ENCODE assay signal across 8 mouse cellular contexts in the genomic region with DNA sequence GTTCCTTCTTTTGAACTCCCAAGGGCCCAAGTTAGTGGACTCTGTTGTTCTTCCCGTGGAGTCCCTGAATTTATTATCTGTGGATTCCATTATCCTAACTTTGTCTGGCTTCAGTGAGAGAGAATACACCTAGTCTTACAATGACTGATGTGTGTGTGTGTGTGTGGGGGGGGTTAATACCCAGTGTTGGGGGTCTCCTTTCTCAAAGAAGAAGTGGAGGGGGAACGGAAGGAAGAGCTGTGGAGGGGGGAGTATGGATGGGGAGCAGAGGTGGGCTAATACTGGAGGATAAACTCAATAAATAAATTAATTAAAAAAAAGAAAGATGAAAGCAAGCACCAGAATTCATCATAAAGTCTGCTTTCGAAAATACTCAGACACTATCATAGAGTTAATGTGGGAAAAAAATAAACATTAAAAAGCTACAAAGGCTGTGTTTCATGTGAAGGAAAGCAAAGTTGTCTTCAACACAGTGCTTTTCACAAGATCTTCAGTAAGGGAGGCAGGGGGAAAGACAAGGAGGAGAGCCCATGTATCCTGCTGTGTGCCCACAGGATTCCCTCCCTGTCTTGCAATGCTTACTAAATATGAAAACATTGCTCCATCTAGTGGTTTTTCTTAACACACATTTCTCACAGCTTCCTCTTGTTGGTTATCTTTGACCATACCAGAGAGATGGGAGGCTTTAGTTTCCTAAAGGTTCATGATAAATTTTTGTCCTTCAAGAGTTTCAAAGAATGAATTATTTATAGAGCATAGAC.
A peak's percentile ranks its signal among the peaks of the same experiment; 100 is the strongest.
DNase-seq lines count a peak whose midpoint lies in the region; ATAC-seq and TF ChIP-seq lines count a peak whose summit lies in the region.

No protein-coding gene starts in this region.

- no peaks in the 10 kb centered on the region for H3K9me3 ChIP-seq in forebrain, embryonic 16.5 days (ENCODE audit: control insufficient read depth, low read length)
- no peaks in the 10 kb centered on the region for H3K9me3 ChIP-seq in heart, embryonic 12.5 days (replicated peaks)

- H3K27me3 ChIP-seq in forebrain, embryonic 16.5 days (replicated peaks; ENCODE audit: control insufficient read depth, insufficient read depth, low read length), result no peaks in the 10 kb centered on the region
- no peaks in the 10 kb centered on the region for H3K27me3 ChIP-seq in heart, embryonic 12.5 days (replicated peaks)

- ATAC-seq in forebrain, embryonic 16.5 days, result peak; percentile 84
- ATAC-seq in heart, embryonic 12.5 days (ENCODE audit: insufficient number of reproducible peaks, low FRiP score), result no peak

- DNase-seq in left cerebral cortex, adult 11 months (ENCODE audit: low spot score), result peak; percentile 22
- no peak for DNase-seq in left cerebral cortex, adult 9 months (ENCODE audit: low spot score in 2 of 2)
- peak; percentile 88 for DNase-seq in brain, embryonic 14.5 days (ENCODE audit: low read depth)
- peak; percentile 16 for DNase-seq in naive thymus-derived CD4-positive, alpha-beta T cell, adult 2 months (ENCODE audit: low read depth)
- no peak for DNase-seq in testis, postnatal 14 days (ENCODE audit: low spot score)
- no peak for DNase-seq in adrenal gland, adult 8-10 months

- TF ChIP-seq CTCF in brain, embryonic 14.5 days (IDR thresholded peaks at IDR 0.05; ENCODE audit: borderline replicate concordance, extremely low read depth, insufficient read depth, insufficient read length), result peak; percentile 47; the same call in 1 of the 2 replicates

- H3K27ac ChIP-seq in forebrain, embryonic 16.5 days (ENCODE audit: low read length), result no peak overlapping the region
- no peak overlapping the region for H3K27ac ChIP-seq in heart, embryonic 12.5 days (ENCODE audit: poor library complexity, severe bottlenecking)

- no peak overlapping the region for H3K9ac ChIP-seq in forebrain, embryonic 16.5 days (replicated peaks; ENCODE audit: low read depth, low read length)
- no peak overlapping the region for H3K9ac ChIP-seq in heart, embryonic 12.5 days

- no peak overlapping the region for H3K4me2 ChIP-seq in forebrain, embryonic 16.5 days (ENCODE audit: low read length)
- H3K4me2 ChIP-seq in heart, embryonic 12.5 days, result no peak overlapping the region

- H3K4me1 ChIP-seq in forebrain, embryonic 16.5 days (replicated peaks; ENCODE audit: control insufficient read depth, insufficient read depth, low read length), result no peaks in the 10 kb centered on the region
- no peaks in the 10 kb centered on the region for H3K4me1 ChIP-seq in heart, embryonic 12.5 days (replicated peaks)

- 49% methylated on average over 3 of the region's 3 CpGs for WGBS in forebrain, embryonic 16.5 days
- WGBS in heart, embryonic 12.5 days, result 66% methylated on average over 3 of the region's 3 CpGs

- no peak for TF ChIP-seq POLR2A in brain, embryonic 14.5 days (IDR thresholded peaks at IDR 0.05; ENCODE audit: borderline replicate concordance, extremely low read depth, insufficient read depth, insufficient read length, poor library complexity, severe bottlenecking)

- H3K4me3 ChIP-seq in forebrain, embryonic 16.5 days (replicated peaks; ENCODE audit: low read length), result no peak overlapping the region
- no peak overlapping the region for H3K4me3 ChIP-seq in heart, embryonic 12.5 days

- H3K36me3 ChIP-seq in forebrain, embryonic 16.5 days (ENCODE audit: control insufficient read depth, insufficient read depth), result no peaks in the 10 kb centered on the region
- no peaks in the 10 kb centered on the region for H3K36me3 ChIP-seq in heart, embryonic 12.5 days

Comparison
In these comparisons a context has a peak if more than half of its experiments do, and no peak if none do; other contexts are left out.
1. DNase-seq: peak in left cerebral cortex, adult 11 months (single experiment), brain, embryonic 14.5 days (single experiment) and naive thymus-derived CD4-positive, alpha-beta T cell, adult 2 months (single experiment); none in left cerebral cortex, adult 9 months (0 of 2), testis, postnatal 14 days (single experiment) and adrenal gland, adult 8-10 months (single experiment).